Mouse (Mus musculus) kidney, embryonic 16.5 days (tissue): Measurements from ENCODE around the gene Tff3. TPM values are rescaled to one million over a fixed set of nuclear protein-coding genes. Genes with fewer than 3 reads are reported as not detected.
A peak's percentile ranks its signal among the peaks of the same experiment; 100 is the strongest.

Experiments used
- ATAC-seq: fragments of 200-750 bp; cut with Nextera tagmentation; 2 replicates; pipeline ENCODE4 v1.8.0; 2017; ENCODE audit warnings: moderate TSS enrichment; ENCODE audit not compliant: low FRiP score, low TSS enrichment
- H3K27ac ChIP-seq: fragments of 300-500 bp; sonication (generic); 2 replicates; pipeline ENCODE4 v1.5.1; 2014; ENCODE audit warnings: low read length
- H3K27me3 ChIP-seq: fragments of 300-500 bp; sonication (generic); 2 replicates; pipeline ENCODE4 v1.6.1; 2014; ENCODE audit warnings: low read length, control low read depth, mixed read lengths; ENCODE audit not compliant: insufficient read depth
- H3K36me3 ChIP-seq: fragments of 300-500 bp; sonication (generic); 2 replicates; pipeline ENCODE4 v1.6.1; 2014; ENCODE audit warnings: low read length, control low read depth, mixed read lengths; ENCODE audit not compliant: insufficient read depth
- H3K4me1 ChIP-seq: fragments of 300-500 bp; sonication (generic); 2 replicates; pipeline ENCODE4 v1.6.1; 2014; ENCODE audit warnings: low read length, control low read depth, mixed read lengths; ENCODE audit not compliant: insufficient read depth
- H3K4me2 ChIP-seq: fragments of 300-500 bp; sonication (generic); replicated peaks from 2 replicates; pipeline ENCODE4 v1.6.1; 2014; ENCODE audit warnings: low read depth, low read length
- H3K4me3 ChIP-seq: fragments of 300-500 bp; sonication (generic); 2 replicates; pipeline ENCODE4 v1.5.1; 2014; ENCODE audit warnings: mild to moderate bottlenecking, low read length
- H3K9ac ChIP-seq: fragments of 300-500 bp; sonication (generic); replicated peaks from 2 replicates; pipeline ENCODE4 v1.6.1; 2014; ENCODE audit warnings: low read length
- H3K9me3 ChIP-seq: fragments of 300-500 bp; sonication (generic); 2 replicates; pipeline ENCODE4 v1.6.1; 2016; ENCODE audit warnings: low read length, control low read depth
- WGBS: fragments of 180-500 bp; shearing (Covaris S2); extraction: QIAGEN DNeasy Blood & Tissue Kit; methylation state at CpG from one replicate; pipeline ENCODE4 v1.1.7; 2014; 5-methylcytosine and 5-hydroxymethylcytosine counted together
- polyA plus RNA-seq: library from polyadenylated mRNA; unstranded; fragments of >200 nt; fragmentation: Nextera tagmentation; extraction: Ambion mirVana; gene quantifications from 2 replicates; pipeline ENCODE4 v1.2.1, GENCODE M21; 2015

Gene Tff3
- polyA plus RNA-seq, 1 experiment from 2014 or later = 0.36 TPM

DNA sequence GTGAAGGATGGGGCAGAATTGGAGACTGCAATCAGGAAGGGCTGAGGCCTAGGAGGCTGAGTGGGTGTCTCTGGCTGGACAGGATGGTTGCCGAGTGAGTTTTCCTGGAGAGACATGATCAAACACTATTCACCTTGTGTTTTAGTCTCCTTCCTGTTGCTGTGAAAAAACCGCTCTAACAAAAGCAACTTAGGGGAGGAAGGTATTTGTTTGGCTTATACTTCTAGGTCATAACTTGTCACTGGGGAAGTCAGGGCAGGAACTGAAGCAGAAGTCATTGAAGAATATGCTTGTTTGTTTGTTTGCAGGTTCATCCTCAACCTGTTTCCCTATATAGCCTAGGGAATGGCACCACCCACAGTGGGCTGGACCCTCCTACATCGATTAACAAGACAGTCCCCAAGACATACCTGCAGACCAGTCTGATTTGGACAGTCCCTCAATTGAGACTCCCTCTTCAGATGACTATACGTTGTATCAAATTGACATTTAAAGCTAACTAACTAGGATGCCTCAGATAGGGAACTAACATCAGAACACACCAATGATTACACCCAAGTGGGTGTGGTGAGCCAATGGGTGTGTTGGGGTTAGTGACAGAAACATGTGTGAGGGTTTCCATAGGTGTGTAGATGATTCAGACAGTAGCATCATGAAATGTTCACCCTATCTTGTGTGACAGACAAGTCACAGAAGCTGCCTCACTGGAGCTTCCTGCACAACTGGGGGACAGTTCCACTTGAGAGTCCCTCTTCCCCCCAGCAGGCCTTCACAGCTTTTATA lies 47.0 kb downstream of the Tff3 start:
- Histone ChIP-seq H3K9ac (no peak overlapping the region), H3K9me3 (no peaks in the 10 kb centered on the region), H3K27me3 (no peaks in the 10 kb centered on the region), H3K4me1 (peaks cover 23% of the 10 kb centered on the region), H3K36me3 (no peaks in the 10 kb centered on the region), H3K4me2 (no peak overlapping the region), H3K4me3 (no peak overlapping the region), H3K27ac (no peak overlapping the region)
- ATAC-seq = no peak
- WGBS = 83% methylated on average over 4 of the region's 4 CpGs

DNA sequence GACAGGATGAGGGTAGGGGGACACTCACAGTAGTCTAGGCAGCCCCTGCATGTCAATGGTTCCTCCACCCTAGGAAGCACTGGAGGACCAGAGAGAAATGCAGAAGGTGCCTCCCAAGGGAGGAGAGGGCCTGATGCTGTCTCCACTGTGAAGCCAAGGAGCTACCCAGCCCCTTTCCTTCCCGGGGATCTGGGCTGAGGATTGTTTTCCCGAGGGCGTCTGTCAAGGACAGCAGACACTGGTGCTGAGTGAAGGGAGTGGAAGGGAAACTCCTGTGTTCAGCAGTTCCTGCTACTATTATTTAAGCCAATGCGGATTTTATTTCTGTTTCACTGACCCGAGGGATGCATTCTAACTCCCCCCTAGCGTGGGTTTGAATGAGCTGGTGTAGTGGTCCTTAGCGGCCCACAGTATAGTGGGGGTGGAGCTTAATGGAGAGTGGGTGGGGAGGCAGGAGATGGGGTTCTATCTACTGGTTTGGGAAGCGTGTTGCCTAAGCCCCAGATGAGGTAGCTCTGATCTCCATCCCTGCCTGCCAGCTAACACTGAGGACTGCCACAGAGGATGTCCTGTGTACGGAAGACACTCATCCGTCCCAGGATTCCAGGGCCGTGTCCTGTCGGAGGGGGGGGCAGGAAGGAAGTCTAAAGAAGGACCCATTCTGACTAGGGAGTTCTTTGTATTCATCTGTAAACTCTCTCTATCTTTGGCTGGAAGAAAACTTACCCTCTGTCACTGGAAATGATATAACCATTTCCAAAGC lies 50.2 kb downstream of the Tff3 start:
- Histone ChIP-seq H3K27ac (peak overlapping the region; percentile 79), H3K27me3 (no peaks in the 10 kb centered on the region), H3K36me3 (no peaks in the 10 kb centered on the region), H3K4me1 (peaks cover 34% of the 10 kb centered on the region), H3K9ac (no peak overlapping the region; the same call in 1 of the 2 replicates), H3K9me3 (no peaks in the 10 kb centered on the region), H3K4me2 (no peak overlapping the region), H3K4me3 (no peak overlapping the region)
- peak; percentile 44 for ATAC-seq
- WGBS = 32% methylated on average over 12 of the region's 12 CpGs

DNA sequence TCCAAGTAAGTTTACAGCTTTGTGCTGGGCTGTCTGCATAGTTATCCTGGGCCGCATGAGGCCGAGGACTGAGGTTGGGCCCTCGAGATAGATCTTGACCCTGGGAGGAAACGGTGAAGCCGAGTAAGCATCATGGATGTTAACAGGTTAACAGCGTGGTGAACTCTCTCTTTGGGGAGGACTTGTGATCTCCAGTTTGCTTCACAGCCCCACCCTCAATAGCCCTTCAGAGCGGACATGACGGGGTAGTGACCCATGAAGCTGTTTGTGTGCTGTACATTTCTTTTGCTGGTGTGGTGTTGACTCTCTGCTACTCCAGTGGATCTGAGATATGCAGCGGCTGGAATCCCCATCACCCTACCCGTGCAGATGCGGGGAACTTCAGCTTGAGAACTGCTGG lies 50.9 kb downstream of the Tff3 start:
- Histone ChIP-seq H3K36me3 (no peaks in the 10 kb centered on the region), H3K9me3 (no peaks in the 10 kb centered on the region), H3K27me3 (no peaks in the 10 kb centered on the region), H3K4me1 (peaks cover 41% of the 10 kb centered on the region), H3K4me3 (no peak overlapping the region), H3K4me2 (no peak overlapping the region), H3K27ac (peak overlapping the region; percentile 79), H3K9ac (no peak overlapping the region; the same call in 1 of the 2 replicates)
- peak; percentile 32; the same call in 1 of the 2 replicates for ATAC-seq
- WGBS = 41% methylated on average over 11 of the region's 11 CpGs

DNA sequence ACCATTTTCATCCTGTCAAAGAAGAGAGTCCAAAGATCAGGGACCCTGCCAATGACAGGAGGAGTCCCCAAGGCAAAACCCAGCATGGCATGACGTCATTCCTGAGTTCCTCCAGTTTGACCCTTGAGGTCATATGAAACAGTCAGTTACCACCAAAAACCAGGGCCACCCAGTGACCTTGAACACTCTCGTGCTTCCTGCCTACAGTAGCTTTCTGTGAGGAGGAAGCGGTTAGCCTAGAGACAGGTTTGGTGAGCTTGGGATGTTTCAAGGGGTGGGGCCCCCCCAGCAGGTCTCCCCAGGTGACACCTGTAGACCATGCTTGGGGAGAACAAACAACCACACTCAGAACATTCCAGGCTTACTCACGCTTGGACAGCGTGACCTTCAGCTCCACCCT lies 51.9 kb downstream of the Tff3 start:
- Histone ChIP-seq H3K27me3 (no peaks in the 10 kb centered on the region), H3K9me3 (no peaks in the 10 kb centered on the region), H3K4me1 (peaks cover 51% of the 10 kb centered on the region), H3K27ac (no peak overlapping the region; the same call in 1 of the 2 replicates), H3K4me2 (no peak overlapping the region), H3K9ac (no peak overlapping the region), H3K4me3 (no peak overlapping the region), H3K36me3 (no peaks in the 10 kb centered on the region)
- 57% methylated on average over 5 of the region's 5 CpGs for WGBS
- no peak for ATAC-seq

DNA sequence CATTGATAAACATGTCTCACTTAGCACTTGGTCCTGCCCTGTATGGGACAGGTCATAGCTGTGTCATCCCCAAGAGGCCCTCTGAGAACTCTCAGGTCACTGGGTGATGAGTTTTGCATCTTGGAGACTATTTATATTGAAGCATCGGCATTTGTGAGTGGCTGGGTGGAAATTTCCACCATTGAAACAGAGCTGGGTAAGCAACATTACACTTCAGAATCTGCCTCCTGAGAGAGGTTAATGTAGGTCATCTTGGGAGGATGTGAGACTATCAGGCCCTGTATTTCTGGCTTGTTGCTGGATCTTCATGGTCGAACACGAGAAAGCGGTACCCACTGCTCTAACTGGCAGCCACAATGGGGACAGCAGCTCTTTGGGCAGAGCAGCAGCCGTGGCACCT lies 54.0 kb downstream of the Tff3 start:
- Histone ChIP-seq H3K4me1 (peaks cover 63% of the 10 kb centered on the region), H3K27me3 (no peaks in the 10 kb centered on the region), H3K9me3 (no peaks in the 10 kb centered on the region), H3K9ac (no peak overlapping the region), H3K27ac (no peak overlapping the region), H3K36me3 (no peaks in the 10 kb centered on the region), H3K4me2 (no peak overlapping the region), H3K4me3 (no peak overlapping the region)
- 58% methylated on average over 5 of the region's 5 CpGs for WGBS
- ATAC-seq = no peak

Other genes with a start within 250 kb of the Tff3 start
- 0.48 and 0.49 TPM in 2 replicates for gene Glp1r, start 227.8 kb downstream of the Tff3 start, polyA plus RNA-seq
- 0.14 TPM in 2 replicates for gene Umodl1, start 175.0 kb downstream of the Tff3 start, polyA plus RNA-seq
- gene Abcg1, start 72.0 kb downstream of the Tff3 start, polyA plus RNA-seq = 8.5 and 9.2 TPM in 2 replicates
- 2.1 and 2.3 TPM in 2 replicates for gene Tff2, start 14.6 kb upstream of the Tff3 start, polyA plus RNA-seq
- gene Tff1, start 35.6 kb upstream of the Tff3 start, polyA plus RNA-seq = 0.35 TPM in 1 of 2 replicates, not detected in the other
- gene Tmprss3, start 69.3 kb upstream of the Tff3 start, polyA plus RNA-seq = not detected in 2 replicates
- gene Ubash3a, start 78.2 kb upstream of the Tff3 start, polyA plus RNA-seq = 0.28 and 0.40 TPM in 2 replicates
- 2.0 and 2.3 TPM in 2 replicates for gene Rsph1, start 147.7 kb upstream of the Tff3 start, polyA plus RNA-seq
- gene Slc37a1, start 157.1 kb upstream of the Tff3 start, polyA plus RNA-seq = 2.8 and 3.0 TPM in 2 replicates